Mouse (Mus musculus): Measurements from ENCODE around the gene 4931428F04Rik.

4931428F04Rik gene

DNA sequence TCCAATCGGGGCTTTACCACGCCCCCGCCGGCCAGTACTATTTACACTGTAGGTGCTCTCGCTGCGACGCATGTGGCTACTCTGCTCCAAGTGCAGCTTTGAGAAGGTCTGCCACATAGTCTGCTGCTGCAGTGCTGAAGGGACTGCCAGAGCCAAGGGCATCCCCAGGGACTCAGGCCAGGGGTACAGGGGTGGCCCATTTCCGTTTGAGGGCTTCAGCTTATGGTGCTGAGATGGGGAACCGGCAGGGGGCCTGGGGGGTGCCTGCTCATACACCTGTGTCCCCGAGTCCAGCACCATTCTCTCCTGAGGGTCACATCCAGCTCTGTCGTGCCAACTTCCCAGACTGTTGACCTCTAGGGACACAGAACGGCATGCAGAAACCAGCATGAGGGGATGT, 4.2 kb downstream of the 4931428F04Rik start:
- DNase-seq: no peak

DNA sequence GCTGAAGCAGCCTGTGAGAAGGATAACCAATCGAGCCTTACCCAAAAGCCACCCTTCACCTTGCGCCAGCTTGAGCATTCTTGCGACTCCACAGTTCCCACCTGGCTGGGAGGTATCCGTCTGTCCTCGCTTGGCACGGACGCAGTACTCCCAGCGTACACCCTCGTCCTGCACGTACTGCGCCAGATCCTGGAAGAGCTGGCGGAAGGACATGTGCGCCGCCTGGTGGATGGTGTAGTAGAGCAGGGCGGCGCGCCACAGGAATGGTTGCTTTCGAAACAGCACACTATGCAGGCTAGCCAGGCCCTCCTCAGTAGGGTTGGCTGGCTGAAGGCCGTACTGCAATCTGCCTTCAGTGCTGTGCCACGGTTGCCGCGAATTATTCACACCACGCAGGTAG, 6.6 kb downstream of the 4931428F04Rik start:
- DNase-seq: no peak

DNA sequence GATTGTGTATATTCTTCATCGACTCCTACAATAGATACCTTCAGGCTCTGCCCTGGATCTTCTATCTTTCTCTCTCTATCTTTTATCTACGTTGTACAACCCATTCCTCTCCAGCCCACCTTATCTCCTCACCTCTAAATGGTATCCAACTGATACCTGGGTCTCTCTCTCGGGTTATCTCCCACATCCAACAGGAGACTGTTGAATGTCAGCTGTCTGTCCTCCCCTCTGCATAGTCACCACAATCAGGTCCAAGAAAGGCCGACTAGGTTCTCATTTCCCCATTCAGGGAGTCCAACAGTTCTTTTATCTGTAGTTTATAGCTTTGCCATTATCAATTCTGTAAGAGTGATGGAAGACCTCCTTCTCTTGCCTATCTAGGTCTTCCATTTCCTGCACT, 7.4 kb downstream of the 4931428F04Rik start:
- no peak for DNase-seq

DNA sequence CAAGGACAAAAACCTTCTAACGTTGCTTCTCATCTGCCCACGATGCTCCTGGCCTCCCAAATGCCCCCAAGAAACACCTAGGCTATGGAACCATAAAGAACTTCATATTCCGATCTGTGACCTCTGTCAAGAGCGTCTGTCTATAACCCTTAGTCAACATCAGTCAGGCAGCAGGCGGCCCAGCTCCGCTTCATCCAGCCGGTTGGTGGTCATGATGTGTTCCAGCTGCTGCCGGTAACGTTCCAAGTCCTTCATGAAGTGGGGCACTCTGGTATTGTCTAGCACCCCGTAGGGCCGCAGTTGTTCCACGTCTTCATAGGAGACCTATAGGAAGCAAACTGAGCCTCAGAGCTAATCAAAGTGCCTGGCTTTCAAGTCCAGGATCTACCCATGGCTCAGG, 7.8 kb downstream of the 4931428F04Rik start:
- DNase-seq: no peak

DNA sequence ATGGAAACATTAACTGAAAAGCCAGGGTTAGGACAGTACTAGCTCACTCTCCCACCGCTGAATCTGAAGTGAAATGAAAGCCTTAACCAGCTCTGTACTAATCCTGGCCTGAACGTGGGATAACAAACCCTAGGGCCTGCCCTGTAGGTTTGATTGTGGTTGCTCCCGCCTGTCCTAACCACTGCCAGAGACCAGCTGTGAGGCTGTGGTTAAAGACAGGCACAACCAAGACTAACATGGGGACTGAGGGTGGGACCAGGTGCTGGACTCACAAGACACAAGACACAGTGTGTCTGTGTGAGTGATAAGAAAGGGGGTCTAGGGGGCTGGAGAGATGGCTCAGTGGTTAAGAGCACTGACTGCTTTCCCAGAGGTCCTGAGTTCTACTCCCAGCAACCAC, 9.1 kb downstream of the 4931428F04Rik start:
- DNase-seq: no peak

DNA sequence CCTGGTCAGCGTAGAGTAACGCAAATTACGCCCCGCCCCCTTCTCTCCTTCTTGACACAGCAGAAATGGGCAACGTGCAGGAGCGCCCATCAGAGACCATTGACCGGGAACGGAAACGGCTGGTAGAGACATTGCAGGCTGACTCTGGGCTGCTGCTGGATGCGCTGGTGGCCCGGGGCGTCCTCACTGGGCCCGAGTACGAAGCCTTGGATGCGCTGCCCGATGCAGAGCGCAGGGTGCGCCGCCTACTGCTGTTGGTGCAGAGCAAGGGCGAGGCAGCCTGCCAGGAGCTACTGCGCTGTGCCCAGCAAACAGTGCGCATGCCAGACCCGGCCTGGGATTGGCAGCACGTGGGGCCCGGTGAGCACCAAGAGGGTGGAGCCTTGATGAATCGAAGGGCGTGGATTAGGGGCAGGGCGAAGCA, 10.7 kb downstream of the 4931428F04Rik start:
- peak; percentile 83 for DNase-seq

DNA sequence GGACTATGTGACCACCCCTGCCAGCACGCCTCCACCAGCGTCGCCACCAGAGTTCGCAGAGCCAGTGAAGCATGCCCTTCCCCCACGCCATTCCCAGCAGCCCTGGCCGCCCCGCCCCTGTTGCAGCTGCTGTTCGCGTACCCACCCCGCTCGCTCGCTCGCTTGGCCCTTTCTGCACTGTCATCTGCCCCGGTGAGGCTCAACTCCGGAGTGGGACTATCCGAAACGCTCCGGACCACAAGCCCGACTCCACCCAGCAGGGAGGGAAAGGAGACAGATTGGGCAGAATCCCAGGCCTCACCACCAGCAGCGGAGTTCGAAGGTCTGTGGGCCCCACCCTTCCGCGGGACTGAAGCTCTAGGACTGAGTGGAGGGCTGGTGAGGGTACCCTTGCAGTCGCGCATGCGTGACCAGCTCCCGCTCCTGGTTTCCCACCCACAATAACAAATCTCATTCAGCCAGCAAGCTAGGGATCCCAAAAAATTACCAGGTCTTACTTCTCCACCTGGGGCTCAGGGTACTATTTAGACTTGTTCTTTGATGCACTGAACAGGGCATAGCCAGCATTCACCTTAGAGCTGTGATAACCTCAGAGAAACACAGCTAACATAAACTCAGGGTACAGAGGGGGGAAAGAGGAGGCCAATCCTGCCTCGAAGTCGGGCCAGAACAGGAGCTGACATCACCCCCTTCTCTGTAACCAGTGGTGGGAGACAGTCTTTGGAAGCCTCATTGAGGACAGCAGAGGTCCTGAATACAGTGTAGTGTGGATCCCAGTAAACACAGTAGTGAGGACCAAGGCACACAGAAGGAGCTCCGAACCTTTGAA, 13.2 kb downstream of the 4931428F04Rik start:
- peak; percentile 46 for DNase-seq

DNA sequence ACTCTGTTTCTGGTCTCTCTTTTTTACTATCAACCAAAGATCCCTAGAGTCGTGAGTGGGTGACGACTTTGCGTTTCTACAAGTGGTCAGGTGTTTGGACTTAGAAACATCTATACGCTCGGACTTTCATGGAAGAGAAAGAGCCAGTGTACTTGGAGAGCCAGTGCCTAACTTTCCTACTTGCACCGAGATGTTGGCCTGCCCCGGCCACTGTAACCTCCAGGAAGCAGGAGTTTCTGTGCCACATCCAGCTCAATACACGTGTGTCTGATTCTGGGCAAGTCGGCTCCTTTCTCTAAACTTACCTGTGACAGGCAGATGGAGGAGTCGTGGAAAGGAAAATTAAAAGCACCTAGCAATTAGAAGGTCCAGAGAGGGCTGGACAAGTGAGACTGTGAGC, 13.8 kb downstream of the 4931428F04Rik start, which contains the start of gene Nol3:
Gene Nol3 (plus strand): TSS at position 301 of the 400 bp plus-strand sequence.
- DNase-seq: no peak

DNA sequence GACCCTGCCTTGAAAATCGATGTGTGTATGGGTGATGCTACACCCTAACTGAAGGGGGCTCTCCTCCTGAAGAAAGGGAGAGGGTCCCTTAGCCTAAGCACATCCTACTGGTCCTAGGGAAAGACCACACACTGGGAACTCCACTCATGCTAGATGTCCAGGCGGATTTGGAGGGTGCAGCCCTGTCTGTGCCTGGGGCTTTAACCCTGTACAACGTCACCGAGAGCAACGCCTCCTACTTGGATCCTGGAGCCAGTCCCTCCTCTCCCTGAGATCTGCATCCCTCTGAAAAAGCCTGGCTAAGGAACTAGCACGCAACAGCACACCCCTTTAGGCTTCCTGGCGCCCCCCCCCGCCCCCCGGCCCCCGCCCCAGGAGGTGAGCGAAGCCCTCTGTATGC, 14.3 kb downstream of the 4931428F04Rik start:
- DNase-seq: no peak

DNA sequence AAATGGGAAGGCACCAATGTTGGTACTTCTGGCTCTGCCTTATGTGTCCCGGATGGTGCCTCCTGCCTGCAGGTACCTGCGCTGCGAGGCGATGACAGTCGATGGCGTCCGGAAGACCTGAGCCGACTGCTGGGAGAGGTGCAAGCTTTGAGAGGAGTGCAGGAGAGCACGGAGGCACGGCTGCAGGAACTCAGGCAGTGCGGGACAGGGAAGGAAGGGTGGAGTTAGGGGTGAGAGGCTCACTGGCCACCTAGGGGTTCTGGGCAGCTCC, 18.8 kb downstream of the 4931428F04Rik start:
- DNase-seq: no peak

DNA sequence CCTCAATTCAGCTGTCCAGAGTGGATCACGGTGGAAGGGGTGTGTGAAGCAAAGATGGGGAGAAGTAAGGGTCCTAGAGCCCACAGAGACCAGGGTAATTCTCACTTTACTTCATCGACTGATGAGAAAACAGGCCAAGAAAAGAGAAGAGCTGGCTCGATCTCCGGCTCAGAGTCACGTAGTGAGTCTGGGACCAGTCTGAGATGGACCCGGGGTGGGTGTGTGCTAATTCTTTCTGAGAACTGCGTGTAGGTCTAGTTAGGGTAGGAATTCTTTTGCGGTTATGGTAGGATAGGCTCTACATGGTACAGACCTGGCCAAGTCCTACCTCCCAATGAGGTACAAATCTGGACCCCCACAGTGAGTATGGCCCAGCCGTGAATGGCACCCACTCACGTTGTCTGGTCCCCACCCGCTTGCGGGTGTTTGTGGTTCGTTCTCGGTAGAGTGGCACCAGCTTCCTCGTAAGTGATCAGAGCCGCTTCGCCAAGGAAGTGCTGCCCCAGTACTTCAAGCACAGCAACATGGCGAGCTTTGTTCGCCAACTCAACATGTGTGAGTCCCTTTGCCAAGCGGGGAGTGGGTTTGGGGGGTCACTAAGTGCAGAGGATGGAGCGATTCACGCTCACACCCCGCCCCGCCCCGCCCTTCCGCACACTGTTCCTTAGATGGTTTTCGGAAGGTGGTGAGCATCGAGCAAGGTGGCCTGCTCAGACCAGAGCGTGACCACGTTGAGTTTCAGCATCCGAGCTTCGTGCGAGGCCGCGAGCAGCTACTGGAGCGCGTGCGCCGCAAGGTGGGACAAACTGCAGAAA, 19.4 kb downstream of the 4931428F04Rik start:
- no peak for DNase-seq

DNA sequence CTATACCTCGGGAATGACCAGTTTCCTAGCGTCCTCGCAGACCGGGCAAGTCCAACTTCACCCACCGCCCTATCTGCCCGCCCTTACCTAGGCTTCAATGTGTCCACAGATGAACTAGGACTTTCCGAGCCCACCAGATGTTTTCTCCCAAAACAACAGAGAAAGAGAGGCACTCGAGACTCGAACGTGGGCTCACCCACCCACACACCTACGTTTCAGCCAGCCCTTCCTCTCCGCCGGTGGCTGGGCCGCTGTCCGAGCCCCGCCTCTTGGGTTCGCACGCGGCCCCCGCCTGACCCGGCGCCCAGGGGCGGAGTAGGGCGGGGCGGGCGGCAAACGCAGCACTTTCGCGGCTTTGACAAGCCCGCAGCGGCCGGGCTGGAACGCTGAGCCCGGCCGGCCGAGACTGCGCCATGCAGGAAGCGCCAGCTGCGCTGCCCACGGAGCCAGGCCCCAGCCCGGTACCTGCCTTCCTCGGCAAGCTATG, 20.2 kb downstream of the 4931428F04Rik start, which contains the start of gene Hsf4:
Gene Hsf4 (plus strand): TSS at position 341 of the 487 bp plus-strand sequence.
- DNase-seq: peak; percentile 63

DNA sequence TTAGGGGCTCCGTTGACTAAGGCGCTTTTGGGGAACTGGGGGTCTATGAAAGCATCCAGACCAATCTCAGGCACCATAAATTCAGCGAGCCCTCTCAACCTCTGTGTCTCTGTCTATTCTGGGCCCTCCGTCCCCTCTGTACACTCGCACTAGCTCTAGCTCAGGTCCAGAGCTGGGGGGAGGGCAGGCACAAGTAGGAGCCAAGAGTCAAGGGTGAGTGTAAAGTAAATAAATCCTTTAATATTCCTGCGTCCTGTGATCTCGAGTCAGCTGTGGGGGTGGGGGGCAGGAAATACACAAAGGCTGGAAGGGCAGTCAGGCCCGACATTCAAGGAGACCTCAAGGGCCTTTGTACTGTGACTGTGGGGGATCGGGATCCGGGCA, 20.6 kb downstream of the 4931428F04Rik start:
- no peak for DNase-seq

DNA sequence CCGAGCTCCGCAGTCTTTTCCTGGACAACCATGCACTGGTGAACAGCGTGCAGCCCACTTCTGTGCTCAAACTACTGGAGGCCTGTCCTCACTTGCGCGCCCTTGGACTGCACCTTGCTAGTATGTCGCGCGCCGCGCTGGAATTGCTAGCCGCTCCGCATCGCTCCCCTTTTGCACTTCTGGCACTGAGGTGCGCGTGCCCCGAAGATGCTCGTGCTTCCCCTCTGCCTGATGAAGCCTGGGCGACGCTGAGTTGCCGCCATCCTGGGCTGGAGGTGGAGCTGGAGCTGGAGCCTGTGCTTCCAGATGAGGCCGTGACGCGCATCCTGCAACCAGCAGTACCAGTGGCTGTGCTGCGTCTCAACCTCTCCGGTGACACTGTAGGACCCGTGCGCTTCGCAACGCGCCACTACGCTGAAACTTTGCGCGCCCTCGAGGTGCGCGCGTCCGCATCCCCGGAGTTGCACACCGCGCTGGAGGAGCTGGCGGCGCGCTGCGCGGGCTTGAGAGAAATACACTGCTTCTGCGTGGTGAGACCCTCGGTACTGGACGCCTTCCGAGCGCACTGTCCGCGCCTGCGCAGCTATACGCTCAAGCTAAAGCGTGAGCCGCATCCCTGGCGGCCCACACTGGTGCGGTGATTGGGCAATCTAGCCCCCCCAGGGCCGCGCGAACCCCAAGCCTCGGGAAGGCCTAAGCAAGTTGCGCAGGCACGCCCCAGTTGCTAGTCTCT, 21.2 kb downstream of the 4931428F04Rik start:
- peak; percentile 87 for DNase-seq

DNA sequence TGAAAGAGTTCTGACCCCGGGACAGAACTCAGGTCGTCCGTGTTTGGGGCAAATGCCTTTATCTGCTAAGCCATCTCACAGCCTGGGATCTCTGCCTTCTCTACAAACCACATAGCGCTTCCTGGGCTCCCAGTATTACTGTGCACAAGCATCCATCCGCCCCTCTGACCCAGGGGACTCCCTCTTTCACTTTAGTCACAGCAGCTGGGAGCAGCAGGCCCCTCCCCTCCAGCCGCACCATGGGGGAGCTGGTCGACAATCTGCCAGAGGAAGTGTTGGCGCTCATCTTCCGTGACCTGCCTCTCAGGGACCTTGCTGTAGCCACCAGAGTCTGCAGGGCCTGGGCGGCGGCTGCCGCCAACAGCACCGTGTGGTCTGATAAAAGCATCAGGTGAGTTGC, 22.9 kb downstream of the 4931428F04Rik start:
- DNase-seq: no peak

DNA sequence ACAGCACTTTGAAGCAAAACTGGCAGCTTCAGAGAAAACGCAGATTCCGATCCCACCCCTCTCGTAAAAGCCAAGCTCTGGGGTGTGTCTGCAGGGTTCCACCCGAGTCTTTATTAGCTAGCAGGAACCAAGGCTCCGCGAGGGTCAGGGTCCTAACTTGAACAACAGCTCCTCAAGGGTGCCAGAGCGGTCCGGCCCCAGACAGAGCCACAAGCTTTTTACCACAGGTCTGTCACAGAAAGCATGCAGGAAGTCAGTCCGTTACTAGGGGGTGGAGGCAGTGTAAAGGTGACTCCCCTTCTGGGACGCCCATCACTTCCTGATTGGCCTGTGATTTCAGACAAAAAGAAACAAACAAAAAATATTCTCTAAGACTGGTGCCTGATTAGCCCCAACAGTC, 24.5 kb downstream of the 4931428F04Rik start:
- DNase-seq: no peak

DNA sequence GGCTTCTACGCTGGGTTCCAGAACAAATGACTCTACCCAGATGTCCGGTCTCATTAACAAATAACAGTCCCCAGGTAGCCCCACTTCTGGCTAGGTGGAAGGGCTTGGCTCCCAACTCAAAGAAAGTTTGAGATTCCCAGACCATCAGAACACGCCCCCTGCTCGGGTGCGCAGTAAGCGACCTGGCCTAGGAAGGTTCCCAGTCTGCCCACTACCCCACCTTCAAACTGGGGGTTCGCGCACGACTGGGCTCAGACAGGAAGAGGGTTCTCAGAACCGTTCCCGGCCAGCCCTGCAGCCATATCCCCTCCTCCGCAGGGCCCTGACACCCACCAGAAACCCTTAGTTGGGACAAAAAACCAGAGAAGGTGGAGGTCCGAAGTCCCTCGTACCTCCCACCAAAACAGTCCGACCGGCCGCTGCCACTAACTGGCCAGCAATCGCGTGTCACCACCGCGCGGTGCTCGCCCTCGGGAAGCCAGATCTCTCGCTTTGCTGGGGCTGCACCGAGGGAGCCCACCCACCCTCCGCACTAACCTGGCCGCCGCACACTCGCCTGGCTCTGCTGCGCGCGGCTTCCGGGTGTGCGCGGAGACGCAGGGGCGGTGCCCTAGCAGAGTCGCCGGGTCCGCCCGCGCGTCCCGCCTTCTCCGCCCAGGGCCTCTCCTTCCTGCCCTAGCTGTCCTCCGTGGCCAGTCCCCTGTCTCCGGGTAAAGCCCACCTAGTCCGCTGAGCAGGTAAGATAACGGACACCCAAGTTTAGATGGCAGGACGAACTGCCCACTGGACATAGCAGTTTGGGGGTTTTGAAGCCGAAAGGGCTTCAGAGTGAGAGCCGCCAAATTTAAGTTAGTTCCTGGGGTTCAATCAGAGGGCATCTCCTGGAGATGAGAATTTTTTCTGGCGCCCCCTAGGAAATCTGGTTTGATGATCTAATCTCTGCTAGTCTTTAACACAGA, 25.4 kb downstream of the 4931428F04Rik start, which contains the start of the genes Tradd and Fbxl8:
Gene Tradd (minus strand): TSS at position 586 of the 959 bp plus-strand sequence.
Gene Fbxl8 (plus strand): TSS at position 625 of the 959 bp plus-strand sequence.
- DNase-seq: no peak

DNA sequence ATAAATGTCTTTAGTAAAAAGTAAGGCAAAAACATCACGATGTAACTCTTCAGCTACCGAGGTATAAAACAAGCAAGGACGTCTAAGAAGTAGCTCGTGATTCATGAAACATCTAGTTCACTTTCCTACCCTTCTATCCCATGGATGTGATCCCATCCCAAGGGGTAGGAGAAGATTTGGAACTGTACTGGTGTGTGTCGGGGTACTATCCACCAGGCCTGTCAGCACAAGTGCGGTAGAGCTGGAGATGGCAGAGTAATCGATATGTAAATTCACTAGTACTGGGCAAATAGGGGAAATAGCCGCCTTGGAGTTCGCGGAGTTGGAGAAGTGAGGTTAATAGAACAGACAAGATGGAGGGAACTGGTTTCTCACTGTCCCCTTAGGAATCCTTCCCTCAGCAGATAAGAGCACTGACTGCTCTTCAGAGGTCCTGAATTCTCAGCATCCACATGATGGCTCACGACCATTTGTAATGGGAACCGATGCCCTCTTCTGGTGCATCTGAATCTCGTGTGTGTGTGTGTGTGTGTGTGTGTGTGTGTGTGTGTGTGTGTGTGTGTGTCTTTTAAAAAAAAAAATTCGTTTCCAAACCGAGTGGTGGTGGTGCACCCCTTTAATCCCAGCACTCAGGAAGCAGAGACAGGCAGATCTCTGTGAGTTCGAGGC, 26.3 kb downstream of the 4931428F04Rik start:
- DNase-seq: no peak

DNA sequence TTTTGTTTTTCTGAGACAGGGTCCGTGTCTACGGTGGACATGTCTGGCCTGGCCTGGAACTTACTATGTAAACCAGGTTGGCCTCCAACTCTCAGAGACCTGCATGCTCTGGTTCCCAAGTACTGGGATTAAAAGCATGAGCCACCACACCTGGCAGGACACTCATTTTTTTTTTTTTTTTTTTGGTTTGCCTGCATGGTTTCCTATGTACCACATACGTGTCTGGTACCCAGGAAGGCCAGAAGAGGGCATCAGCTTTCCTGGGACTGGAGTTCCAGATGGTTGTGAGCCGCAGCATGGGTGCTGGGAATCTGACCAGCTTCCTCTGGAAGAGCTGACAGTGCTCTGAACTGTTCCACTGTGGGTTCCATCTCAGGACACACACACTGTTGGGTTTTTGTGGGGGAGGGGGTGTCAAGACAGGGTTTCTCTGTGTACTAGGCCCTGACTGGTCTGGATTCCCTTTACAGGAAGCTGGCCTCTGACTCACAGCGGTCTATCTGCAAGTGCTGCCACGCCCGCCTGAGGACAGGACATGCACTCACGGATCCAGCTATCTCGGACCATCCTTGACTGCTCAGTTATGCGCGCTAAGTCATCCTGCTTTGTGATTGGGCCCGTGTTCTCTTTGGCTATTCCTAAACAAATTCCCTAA, 28.2 kb downstream of the 4931428F04Rik start:
- no peak for DNase-seq

DNA sequence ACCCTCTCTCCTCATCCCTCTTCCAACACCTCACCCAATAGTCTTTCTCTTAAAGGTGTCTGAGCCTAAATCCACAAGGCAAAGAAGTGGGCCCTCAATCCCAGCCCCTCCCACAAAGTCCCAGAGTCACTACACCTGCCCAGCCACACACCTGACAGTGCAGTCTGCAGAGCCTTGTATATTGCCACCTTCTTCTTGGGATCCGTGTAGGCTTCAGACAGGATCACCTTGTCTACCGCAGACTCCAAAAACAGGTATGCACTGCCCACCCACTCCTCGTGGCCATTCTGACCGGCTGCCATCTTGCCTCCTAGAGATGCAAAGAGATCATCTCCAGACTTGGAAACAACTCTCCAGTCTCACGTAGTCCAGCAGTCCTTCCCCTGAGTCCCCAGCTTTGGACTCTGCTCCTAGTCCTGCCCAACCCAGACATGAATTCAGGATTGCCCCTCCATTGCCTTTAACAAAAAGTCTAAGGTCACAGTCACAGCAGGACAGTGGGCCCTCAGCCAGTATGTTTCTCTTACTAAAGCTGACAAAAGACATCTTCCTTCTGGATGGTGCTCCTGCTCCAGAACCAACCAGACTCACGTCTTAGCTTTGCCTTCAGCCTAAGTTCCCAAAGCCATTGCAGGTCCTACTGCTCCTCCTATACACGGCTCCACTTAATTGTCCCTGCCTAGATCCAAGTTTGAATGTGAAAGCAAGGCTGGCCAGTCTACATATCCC, 29.1 kb downstream of the 4931428F04Rik start:
- no peak for DNase-seq

All from right cerebral cortex, postnatal 25 days (tissue).